Mouse (Mus musculus) ES-Bruce4 (cell line): ENCODE results near the gene Smap1.

ENCODE experiments used
- CTCF ChIP-seq: IDR thresholded peaks from one replicate; pipeline ENCODE4 v1.8.1; 2011; ENCODE audit warnings: low read depth, low read length
- EP300 ChIP-seq: IDR thresholded peaks from 2 replicates; pipeline ENCODE4 v1.6.1; 2011; ENCODE audit warnings: low read depth, low read length; ENCODE audit not compliant: insufficient read depth
- POLR2A ChIP-seq: IDR thresholded peaks from one replicate; pipeline ENCODE4 v1.8.1; 2011; ENCODE audit warnings: low read length; ENCODE audit not compliant: insufficient read depth

GRCm38 (mm10) chr1:23912988-23913387, 9.1 kb downstream of the Smap1 start:
- TF ChIP-seq CTCF (no peak), POLR2A (no peak), EP300 (no peak)
